Mouse (Mus musculus) T-cell, adult 2 months (primary cell): ENCODE results near the gene Tsga10ip.

ENCODE experiments used
- DNase-seq: peaks from one replicate; pipeline ENCODE4 v3.0.0; 2022; ENCODE audit warnings: low spot score

Tsga10ip gene

GRCm38 (mm10) chr19:5341360-5341759, 61.0 kb downstream of the Tsga10ip start:
- DNase-seq: no peak
